Mouse (Mus musculus): ENCODE results near the gene Kctd8.
"Not testable (repeated sequence)": the region's sequence is repeated elsewhere in the genome, so short reads cannot be mapped to it uniquely, and the experiment has no call there.

The Kctd8 gene

GRCm38 (mm10) chr5:69340919-69341801 is at the start of gene Kctd8:
Kctd8 (minus strand) TSS chr5:69341679.
- peak; percentile 4 for DNase-seq (ENCODE audit: low spot score)

DNA sequence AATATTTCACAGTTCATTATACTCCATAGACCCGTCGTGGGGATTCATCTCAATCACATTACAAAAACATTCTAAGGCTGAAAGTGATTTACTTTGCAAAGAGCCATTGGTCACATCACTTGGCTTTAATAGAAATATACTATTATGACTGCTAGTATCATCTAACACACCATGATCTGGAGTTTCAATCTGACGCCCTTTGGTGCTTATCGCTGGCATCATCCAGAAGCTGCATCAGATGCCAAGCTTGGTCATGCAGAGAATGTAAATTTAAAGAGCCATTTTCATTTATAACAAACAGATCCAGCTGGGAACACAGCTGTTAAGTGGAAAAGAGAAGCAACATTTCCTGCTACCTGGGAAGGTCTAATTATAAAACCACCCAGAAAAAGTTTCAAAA is 37.6 kb upstream of the Kctd8 start:
- DNase-seq (ENCODE audit: low spot score), result no peak

- DNase-seq (ENCODE audit: low spot score), result no peak
These were observed 9.1 kb upstream of the Kctd8 start for GRCm38 (mm10) chr5:69350596-69350995.

DNA sequence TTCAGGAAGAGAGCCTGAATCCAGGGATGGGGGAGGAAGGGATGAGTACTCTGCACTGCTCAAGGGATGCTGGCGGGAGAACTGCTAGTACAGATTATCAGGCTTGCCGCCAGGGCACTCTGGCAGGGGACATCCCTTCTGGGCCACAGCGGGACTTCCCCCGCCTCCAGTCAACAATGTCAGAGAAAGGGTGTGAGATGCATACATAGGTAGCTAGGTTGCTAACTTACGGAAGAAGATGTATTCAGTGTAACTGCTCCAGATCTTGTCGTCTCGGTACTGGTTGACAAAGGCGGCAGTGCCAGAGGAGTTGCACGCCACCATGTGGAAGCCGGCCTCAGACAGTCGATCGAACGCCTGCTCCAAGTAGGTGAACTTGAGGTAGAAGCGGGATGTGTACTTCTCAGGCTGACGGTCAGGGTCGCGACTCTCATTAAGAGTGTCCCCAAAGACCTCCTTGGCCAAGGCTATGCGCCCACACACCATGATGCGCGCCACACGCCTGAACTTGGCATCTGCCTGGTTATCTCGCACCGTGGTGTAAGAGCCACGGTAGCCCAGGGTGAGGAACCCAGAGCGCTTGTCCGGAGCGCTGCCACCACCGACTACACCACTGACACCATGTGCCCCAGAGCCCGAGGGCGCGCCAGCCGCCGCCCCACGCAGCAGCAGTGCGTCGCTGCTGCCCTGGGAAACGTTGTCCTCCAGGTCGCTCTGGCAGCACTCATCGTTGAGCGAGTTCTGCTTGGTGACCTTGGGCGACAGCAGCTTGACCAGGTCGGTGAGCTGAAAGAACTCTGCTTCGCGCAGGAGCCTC is 1.2 kb downstream of the Kctd8 start:
- DNase-seq (ENCODE audit: low spot score), result no peak

DNA sequence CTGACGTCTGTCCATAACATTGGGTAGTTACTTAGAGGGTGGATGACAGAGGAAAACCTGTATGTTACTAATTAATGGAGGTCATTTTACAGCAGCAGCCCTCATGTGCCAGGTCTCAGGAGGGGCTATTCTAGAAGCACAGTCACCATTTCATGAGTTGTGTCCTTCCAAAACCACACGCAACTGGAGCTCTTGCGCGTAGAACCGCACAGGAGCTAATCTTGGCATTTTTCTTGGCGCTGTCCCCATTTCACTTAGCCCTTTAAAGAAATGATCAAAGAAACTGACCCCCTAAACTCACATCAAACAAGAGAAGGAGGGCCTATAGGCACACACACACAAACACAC is 1.9 kb downstream of the Kctd8 start:
- DNase-seq (ENCODE audit: low spot score), result no peak

GRCm38 (mm10) chr5:69338916-69339622 is 2.4 kb downstream of the Kctd8 start:
- no peak for DNase-seq (ENCODE audit: low spot score)

DNA sequence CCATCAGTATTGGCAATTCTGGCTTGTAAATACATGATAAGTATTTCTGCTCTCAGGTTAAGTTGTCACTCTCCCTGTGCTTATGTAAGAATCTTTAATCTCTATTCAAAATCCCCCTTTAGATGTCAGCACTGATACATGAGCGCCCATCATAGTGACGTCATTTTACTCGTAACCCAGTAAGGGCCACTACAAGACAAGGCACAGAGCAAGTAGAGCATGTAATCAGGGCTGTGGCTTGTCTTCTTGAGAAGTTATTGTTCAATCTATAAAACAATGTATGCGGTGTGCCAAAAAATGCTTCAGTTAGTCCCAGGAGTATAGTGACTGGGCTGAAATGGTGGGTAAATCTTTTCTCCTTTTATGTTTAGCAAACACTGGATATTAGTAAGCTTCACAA is 13.9 kb downstream of the Kctd8 start:
- DNase-seq (ENCODE audit: low spot score), result no peak

DNA sequence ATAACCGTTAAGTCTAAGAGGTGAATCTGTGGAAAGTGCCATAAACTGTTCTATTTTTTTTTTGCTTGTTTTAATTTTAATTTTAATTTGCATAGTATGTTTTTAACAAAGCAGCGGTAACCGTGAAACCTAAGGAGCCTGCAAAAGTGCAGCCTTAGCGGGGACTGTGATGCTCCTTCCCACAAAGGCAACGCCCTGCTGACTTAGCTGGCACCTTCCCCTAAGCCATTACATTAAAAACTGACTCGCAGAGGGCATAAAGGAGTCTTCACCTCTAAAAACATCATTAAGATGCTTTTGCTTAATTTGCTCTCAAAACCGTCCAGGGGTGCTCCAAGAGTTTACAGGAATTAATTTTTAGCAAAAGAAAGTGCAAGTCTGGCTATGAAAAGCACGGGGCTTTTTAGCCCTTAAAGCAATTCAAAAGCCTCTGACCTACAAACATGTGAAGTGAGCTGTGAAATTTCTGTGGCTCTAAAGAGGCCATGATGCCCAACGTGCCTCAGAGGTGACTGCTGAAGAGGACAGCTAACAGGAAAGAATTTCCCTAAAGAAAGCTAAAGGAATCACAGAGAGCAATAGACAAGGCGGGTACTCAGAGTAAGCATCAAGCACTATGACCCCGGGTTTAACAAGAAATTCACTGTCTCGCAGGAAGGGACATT is 16.8 kb downstream of the Kctd8 start:
- no peak for DNase-seq (ENCODE audit: low spot score)

GRCm38 (mm10) chr5:69312611-69313010 is 28.9 kb downstream of the Kctd8 start:
- no peak for DNase-seq (ENCODE audit: low spot score)

GRCm38 (mm10) chr5:69301665-69302064 is 39.8 kb downstream of the Kctd8 start:
- no peak for DNase-seq (ENCODE audit: low spot score)

DNA sequence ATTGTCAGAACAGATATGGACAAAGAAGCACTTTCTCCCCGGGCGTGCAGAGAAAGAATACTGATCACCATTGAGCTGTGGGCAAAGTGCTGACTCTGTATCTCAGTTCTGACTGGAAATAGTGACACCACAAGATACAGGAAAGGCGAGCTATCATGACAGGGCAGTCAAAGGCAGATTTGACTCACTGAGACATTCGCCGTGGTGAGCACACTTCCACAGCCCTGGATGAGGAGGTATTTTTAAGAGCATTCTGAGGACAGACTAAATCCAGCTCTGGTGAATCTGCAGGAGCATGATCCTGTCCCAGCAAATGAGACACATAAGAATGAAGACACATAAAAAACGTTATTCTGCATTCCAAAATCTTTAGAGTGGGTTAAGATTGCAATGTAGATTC is 49.1 kb downstream of the Kctd8 start:
- no peak for DNase-seq (ENCODE audit: low spot score)

GRCm38 (mm10) chr5:69284359-69284758 is 57.1 kb downstream of the Kctd8 start:
- DNase-seq (ENCODE audit: low spot score), result no peak

DNA sequence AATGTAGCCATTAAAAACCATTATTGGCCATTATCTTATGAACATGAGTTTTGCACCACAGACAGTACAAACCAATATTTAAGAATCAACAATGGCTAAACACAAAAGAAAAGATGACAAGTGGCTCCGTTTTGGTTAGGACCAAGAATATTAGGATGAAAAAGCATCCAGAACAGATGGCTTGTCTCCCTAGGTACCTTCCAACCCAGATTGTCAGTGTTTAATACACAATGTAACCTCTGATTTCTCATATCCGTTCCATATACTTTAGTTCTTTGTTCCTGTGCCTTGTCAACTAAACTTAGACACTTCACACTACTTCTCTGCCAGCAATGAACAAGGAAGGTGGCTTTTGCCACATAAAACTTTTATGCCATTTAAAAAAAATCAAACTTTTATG is 89.1 kb downstream of the Kctd8 start:
- no peak for DNase-seq (ENCODE audit: low spot score)

DNA sequence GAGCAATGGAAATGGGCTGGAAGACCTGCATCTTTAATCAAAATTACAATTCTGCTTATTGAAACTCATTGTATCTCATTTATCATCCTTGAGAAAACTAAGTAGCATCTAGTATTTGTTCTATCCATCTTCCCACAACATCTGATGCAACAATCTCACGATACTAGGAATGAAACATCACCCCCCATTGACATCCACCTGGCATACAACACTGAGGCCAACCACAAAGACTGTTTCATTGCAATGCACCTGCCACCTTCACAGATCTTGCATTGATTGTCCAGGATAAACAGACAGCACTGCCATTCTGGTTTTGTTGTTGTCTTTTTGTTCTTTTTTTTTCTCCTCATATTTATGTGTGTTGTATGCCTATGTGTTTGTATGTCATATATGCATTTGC is 99.5 kb downstream of the Kctd8 start:
- DNase-seq (ENCODE audit: low spot score), result no peak

DNA sequence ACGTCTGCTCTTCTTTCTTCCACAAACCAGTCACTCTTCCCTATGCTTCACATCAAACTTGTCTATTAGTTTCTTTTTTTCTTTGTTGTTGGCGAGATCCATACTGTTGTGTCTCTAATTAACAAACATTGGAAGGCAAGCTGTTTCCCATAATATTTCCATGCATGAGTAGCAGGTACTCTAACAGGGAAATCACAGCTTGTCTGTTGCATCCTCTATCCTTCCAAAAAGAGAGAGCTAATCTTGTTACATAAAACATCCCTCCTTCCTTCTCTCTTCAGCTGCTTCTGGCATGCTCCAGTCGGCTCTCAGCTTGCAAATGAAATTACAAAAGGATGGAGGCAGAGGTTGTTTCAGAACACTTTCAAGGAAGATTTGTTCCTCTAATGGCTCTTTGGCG is 107.9 kb downstream of the Kctd8 start:
- DNase-seq (ENCODE audit: low spot score), result no peak

- not testable (repeated sequence) for DNase-seq (ENCODE audit: low spot score)
These were observed 109.8 kb downstream of the Kctd8 start for GRCm38 (mm10) chr5:69231649-69232048.

- DNase-seq (ENCODE audit: low spot score), result no peak
These were observed 114.3 kb downstream of the Kctd8 start for GRCm38 (mm10) chr5:69227147-69227546.

- no peak for DNase-seq (ENCODE audit: low spot score)
These were observed 118.9 kb downstream of the Kctd8 start for GRCm38 (mm10) chr5:69222608-69223007.

DNA sequence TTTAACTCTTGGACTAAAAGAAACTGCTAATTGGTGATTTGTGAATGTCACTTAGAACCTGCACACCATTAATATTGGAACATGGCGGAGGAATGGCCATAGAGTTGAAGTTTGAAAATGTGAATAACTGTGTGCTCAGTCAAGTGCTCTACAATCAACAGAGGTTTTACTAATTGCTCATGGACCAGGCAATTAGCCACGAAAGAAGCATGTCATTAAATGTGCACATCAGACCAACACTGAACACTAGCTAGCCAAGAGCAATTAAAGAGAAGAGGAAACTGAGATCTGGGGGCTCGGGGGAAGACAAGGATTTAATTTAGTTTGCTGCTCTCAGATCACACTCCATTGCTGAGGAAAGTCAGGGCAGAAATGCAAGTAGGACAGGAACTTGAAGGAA is 126.3 kb downstream of the Kctd8 start:
- no peak for DNase-seq (ENCODE audit: low spot score)

GRCm38 (mm10) chr5:69209401-69209800 is 132.1 kb downstream of the Kctd8 start:
- no peak for DNase-seq (ENCODE audit: low spot score)

- no peak for DNase-seq (ENCODE audit: low spot score)
These were observed 133.8 kb downstream of the Kctd8 start for GRCm38 (mm10) chr5:69207713-69208112.

DNA sequence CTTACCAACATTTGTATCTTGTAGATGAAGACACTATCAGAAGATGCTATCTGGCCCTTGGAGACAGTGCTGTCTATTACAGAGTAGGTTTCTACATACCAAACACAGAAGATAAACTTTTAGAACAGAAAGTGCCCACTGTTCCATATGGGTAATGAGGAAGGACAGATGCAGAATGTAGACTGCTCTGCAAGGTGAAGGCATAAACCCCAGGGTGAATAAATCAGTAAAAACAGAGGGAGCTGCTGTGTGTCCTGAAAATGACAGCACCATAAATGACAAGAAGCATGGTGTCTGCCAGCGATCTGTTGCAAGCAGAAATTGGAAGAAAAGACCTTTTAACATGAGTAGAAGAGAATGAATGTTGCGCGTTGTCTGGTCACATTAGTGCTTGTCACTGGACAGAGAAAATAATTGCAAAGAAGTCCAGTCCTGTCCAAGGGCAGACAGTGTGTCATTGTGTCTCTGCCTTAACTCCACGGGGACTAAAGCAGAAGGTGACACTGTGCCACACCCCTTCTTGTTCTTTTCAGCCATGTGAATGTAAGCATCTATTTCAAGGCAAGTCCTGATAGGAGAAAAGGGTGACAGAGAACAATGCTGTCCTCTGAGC is 181.5 kb downstream of the Kctd8 start:
- no peak for DNase-seq (ENCODE audit: low spot score)

Measured in urinary bladder, postnatal 25 days (tissue).